Mouse (Mus musculus) inflammation-experienced regulatory T-cells, adult 16 weeks (primary cell): ENCODE measurements around the gene Olfr356. TPM values are rescaled to one million over a fixed set of nuclear protein-coding genes. Genes with fewer than 3 reads are reported as not detected.

Experiments used
- polyA plus RNA-seq: library from polyadenylated mRNA; unstranded; fragments of 100-300 nt; shearing (Covaris generic); gene quantifications from one replicate; pipeline ENCODE4 v1.2.1, GENCODE M21; 2017

The Olfr356 gene
- polyA plus RNA-seq: not detected

DNA sequence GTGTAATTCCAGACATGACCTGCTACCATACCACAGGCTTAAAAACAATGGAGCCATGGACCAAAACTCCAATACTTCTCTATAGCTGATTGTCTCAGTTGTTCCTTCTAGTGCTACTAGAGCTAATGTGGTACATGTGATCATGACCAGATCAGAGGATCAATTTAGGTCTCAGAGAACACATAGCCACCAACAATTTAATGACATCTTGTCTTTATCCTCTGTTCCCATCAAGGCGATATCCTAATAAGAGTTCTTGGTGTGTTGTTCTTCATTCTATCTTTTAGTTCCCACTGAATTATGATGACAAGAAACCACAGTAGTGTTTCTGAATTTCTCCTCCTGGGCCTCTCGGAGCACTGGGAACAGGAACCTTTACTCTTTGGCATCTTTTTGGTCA lies at the start of gene Olfr356:
TSS of gene Olfr356 (plus strand) at position 301 of the 400 bp plus-strand sequence.

DNA sequence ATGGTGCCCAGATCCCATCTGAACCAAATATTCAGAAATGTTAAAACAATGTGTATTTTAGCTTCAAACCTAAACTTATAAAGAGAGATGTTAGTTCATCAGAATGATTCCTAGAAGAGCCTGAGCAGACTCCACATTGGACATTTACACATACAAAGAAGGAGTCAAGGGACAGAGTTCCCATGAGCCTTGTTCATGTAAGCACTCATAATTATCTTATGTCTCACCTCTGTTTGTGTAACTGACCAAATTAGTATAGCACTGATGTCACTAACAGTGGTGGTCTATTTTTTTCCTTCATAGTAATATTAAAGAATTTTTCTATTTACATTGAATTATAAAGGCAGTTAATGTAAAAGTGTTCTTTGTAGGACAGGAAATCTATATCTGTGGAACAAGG lies 44.1 kb upstream of the Olfr356 start, which contains the start of gene Olfr353:
TSS of gene Olfr353 (minus strand) at position 101 of the 400 bp plus-strand sequence.

DNA sequence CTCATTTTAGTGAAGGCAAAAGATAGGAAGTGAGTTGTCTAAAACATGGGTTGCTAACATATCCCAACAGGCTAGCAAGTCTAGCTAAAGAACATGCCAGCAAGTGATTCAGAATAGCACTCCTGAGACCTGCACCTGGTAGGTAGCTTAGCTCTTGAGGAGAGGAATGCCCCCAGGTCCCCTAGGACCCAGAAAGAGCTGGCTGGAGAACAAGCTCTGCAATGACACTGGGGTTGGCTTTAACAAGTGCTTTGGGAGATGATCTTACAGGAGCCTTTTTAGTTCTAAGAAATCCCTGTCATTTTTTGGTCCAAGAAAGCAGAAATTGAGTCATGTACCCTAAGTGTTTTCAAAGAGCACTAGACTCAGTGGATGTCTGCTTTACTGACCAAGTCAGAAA lies 31.5 kb upstream of the Olfr356 start, which contains the start of gene Olfr354:
TSS of gene Olfr354 (plus strand) at position 301 of the 400 bp plus-strand sequence.

DNA sequence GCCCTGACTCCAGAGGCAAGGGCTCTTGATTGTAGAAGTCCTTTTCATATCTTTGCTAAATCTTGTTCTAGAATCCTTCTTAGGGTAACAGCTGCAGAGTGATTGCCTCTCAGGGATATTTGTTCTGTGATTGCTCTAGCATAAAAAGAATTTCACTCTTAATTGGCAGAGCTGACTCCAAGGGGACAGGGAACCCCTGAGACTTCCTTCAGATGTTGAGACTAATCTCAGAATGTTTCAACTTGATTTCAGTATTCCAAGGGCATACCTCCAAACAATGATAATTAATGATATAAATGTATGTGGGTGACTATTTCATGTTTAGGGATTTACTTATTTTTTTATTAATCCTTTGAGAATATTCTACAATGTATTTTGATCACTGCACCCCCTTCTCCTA lies 8.1 kb upstream of the Olfr356 start, which contains the start of gene Olfr355:
TSS of gene Olfr355 (minus strand) at position 101 of the 400 bp plus-strand sequence.

Other genes starting within 250 kb of the Olfr356 start
- gene Olfr347, start 205.2 kb upstream of the Olfr356 start, polyA plus RNA-seq: not detected
- gene Olfr348, start 152.8 kb upstream of the Olfr356 start, polyA plus RNA-seq: not detected
- not detected for gene Olfr50, start 146.6 kb upstream of the Olfr356 start, polyA plus RNA-seq
- not detected for gene Olfr3, start 120.1 kb upstream of the Olfr356 start, polyA plus RNA-seq
- gene Olfr350, start 90.8 kb upstream of the Olfr356 start, polyA plus RNA-seq: not detected
- gene Olfr351, start 74.5 kb upstream of the Olfr356 start, polyA plus RNA-seq: not detected
- not detected for gene Olfr352, start 68.7 kb upstream of the Olfr356 start, polyA plus RNA-seq
- not detected for gene Olfr353, start 44.2 kb upstream of the Olfr356 start, polyA plus RNA-seq
- gene Olfr354, start 31.4 kb upstream of the Olfr356 start, polyA plus RNA-seq: not detected
- gene Olfr355, start 8.2 kb upstream of the Olfr356 start, polyA plus RNA-seq: not detected
- not detected for gene Olfr357, start 56.7 kb downstream of the Olfr356 start, polyA plus RNA-seq
- gene Olfr358, start 72.2 kb downstream of the Olfr356 start, polyA plus RNA-seq: not detected
- gene Olfr360, start 128.6 kb downstream of the Olfr356 start, polyA plus RNA-seq: not detected
- gene Olfr361, start 152.2 kb downstream of the Olfr356 start, polyA plus RNA-seq: not detected
- not detected for gene Olfr362, start 180.8 kb downstream of the Olfr356 start, polyA plus RNA-seq
- not detected for gene Olfr364-ps1, start 202.2 kb downstream of the Olfr356 start, polyA plus RNA-seq